ENCODE assay signal across 8 mouse cellular contexts in the genomic region with DNA sequence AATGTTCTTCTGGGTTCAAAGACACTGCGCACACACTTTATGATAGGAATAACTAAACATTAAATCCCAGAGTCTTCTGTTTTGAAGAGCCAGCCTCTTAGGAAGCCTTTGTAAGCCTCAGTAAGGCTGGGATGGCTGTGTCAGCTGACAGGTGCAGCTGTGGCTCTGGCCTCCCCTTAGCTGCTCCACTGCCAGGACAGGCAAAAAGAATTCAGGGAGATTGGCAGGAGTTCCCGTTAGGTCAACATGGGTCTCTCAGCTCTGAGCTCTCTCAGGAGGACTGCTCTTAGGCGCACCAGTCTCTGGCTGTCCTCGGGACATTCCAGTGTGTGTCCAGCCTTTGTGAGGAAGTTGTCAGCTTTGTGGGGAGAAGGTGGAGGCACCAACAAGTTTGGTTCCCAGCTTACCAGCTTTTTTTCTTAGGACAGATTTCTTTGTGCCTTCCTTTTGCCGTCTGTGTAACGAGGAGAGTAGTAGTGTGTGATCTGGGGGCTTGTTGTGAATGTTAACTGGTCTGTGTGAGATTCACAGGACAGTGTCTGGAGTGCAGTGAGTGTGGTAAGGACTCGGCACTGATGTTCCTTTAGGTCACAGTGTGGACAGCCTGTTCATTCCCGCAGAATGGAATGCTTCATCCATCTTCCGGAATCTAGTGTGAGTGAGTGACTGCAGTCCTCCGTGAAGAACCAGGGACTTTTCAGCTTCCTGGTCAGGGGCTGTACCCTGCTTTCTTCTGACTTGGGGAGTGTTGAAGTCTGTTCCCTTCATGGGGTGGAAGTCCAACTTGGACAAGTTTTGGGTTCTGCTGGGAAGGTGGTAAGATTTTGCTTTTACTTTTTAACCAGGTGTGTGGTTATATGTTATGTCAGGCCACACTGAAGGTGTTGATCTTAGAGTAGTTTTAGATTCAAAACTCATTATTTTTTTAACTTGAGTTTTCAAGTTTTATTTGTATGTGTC. TPM values are rescaled to one million over a fixed set of nuclear protein-coding genes. Genes with fewer than 3 reads are reported as not detected.
DNase-seq lines count a peak whose midpoint lies in the region; ATAC-seq lines count a peak whose summit lies in the region.

No protein-coding gene starts in this region.

- intact Hi-C loops in left cerebral cortex, postnatal 4 days (cut with DNase I), result loop anchor here (10.0 kb wide), 1 partner anchor 199 kb away; the partner anchor contains the start of gene Reg4

- ATAC-seq in midbrain, embryonic 16.5 days, result no peak
- no peak; the same call in 1 of the 2 replicates for ATAC-seq in heart, embryonic 13.5 days (ENCODE audit: extremely low read depth, insufficient number of reproducible peaks, low FRiP score, low TSS enrichment)
- ATAC-seq in limb, embryonic 12.5 days (ENCODE audit: insufficient number of reproducible peaks, insufficient read depth, low FRiP score, low TSS enrichment, low read depth), result peak; percentile 60; the same call in 1 of the 2 replicates
- peak; percentile 16; the same call in 1 of the 2 replicates for ATAC-seq in midbrain, embryonic 15.5 days (replicated peaks)

- H3K9me3 ChIP-seq in midbrain, embryonic 10.5 days (replicated peaks), result no peaks in the 10 kb centered on the region
- no peaks in the 10 kb centered on the region for H3K9me3 ChIP-seq in midbrain, embryonic 16.5 days (replicated peaks; ENCODE audit: control insufficient read depth, low read length, poor library complexity, severe bottlenecking)
- no peaks in the 10 kb centered on the region for H3K9me3 ChIP-seq in heart, embryonic 13.5 days
- H3K9me3 ChIP-seq in limb, embryonic 12.5 days, result no peaks in the 10 kb centered on the region
- H3K9me3 ChIP-seq in midbrain, embryonic 15.5 days, result no peaks in the 10 kb centered on the region

- peak overlapping the region; percentile 17; the same call in 1 of the 2 replicates for H3K4me3 ChIP-seq in midbrain, embryonic 10.5 days
- H3K4me3 ChIP-seq in midbrain, embryonic 16.5 days (ENCODE audit: low read depth, low read length), result no peak overlapping the region
- 0 out of 2 replicates have a peak overlapping the region, but pooled peaks have one; percentile 10 for H3K4me3 ChIP-seq in heart, embryonic 13.5 days
- H3K4me3 ChIP-seq in limb, embryonic 12.5 days (replicated peaks), result no peak overlapping the region
- H3K4me3 ChIP-seq in midbrain, embryonic 15.5 days, result no peak overlapping the region

- H3K27me3 ChIP-seq in midbrain, embryonic 10.5 days (ENCODE audit: low read depth, poor library complexity, severe bottlenecking), result 0 out of 2 replicates have a peak, but pooled peaks cover 8% of the 10 kb centered on the region
- H3K27me3 ChIP-seq in midbrain, embryonic 16.5 days (ENCODE audit: control insufficient read depth, insufficient read depth, low read depth, low read length), result no peaks in the 10 kb centered on the region
- no peaks in the 10 kb centered on the region for H3K27me3 ChIP-seq in heart, embryonic 13.5 days (replicated peaks)
- no peaks in the 10 kb centered on the region for H3K27me3 ChIP-seq in limb, embryonic 12.5 days
- no peaks in the 10 kb centered on the region for H3K27me3 ChIP-seq in midbrain, embryonic 15.5 days (replicated peaks)

- peak overlapping the region; percentile 63 for H3K27ac ChIP-seq in midbrain, embryonic 10.5 days (replicated peaks)
- H3K27ac ChIP-seq in midbrain, embryonic 16.5 days (ENCODE audit: low read length), result no peak overlapping the region
- H3K27ac ChIP-seq in heart, embryonic 13.5 days (replicated peaks), result peak overlapping the region; percentile 99
- peak overlapping the region; percentile 83; the same call in 1 of the 2 replicates for H3K27ac ChIP-seq in limb, embryonic 12.5 days
- H3K27ac ChIP-seq in midbrain, embryonic 15.5 days, result no peak overlapping the region

- peaks cover 77% of the 10 kb centered on the region for H3K4me1 ChIP-seq in midbrain, embryonic 10.5 days
- peaks cover 13% of the 10 kb centered on the region for H3K4me1 ChIP-seq in midbrain, embryonic 16.5 days (ENCODE audit: control insufficient read depth, insufficient read depth, low read length)
- H3K4me1 ChIP-seq in heart, embryonic 13.5 days, result peaks cover 89% of the 10 kb centered on the region
- peaks cover 72% of the 10 kb centered on the region for H3K4me1 ChIP-seq in limb, embryonic 12.5 days (replicated peaks)
- H3K4me1 ChIP-seq in midbrain, embryonic 15.5 days, result peaks cover 20% of the 10 kb centered on the region

- H3K9ac ChIP-seq in midbrain, embryonic 16.5 days (ENCODE audit: low read depth, low read length), result no peak overlapping the region
- H3K9ac ChIP-seq in heart, embryonic 13.5 days, result peak overlapping the region; percentile 83
- H3K9ac ChIP-seq in limb, embryonic 12.5 days (replicated peaks), result no peak overlapping the region
- H3K9ac ChIP-seq in midbrain, embryonic 15.5 days, result no peak overlapping the region

- no peak overlapping the region for H3K4me2 ChIP-seq in midbrain, embryonic 16.5 days (ENCODE audit: low read length)
- H3K4me2 ChIP-seq in heart, embryonic 13.5 days, result peak overlapping the region; percentile 70
- peak overlapping the region; percentile 48; the same call in 1 of the 2 replicates for H3K4me2 ChIP-seq in limb, embryonic 12.5 days
- no peak overlapping the region for H3K4me2 ChIP-seq in midbrain, embryonic 15.5 days

- no peaks in the 10 kb centered on the region for H3K36me3 ChIP-seq in midbrain, embryonic 10.5 days
- H3K36me3 ChIP-seq in midbrain, embryonic 16.5 days (ENCODE audit: control insufficient read depth, insufficient read depth, low read length), result no peaks in the 10 kb centered on the region
- no peaks in the 10 kb centered on the region for H3K36me3 ChIP-seq in heart, embryonic 13.5 days
- no peaks in the 10 kb centered on the region for H3K36me3 ChIP-seq in limb, embryonic 12.5 days
- no peaks in the 10 kb centered on the region for H3K36me3 ChIP-seq in midbrain, embryonic 15.5 days (replicated peaks)

- 36% methylated on average over 10 of the region's 10 CpGs for WGBS in midbrain, embryonic 10.5 days
- 33% methylated on average over 10 of the region's 10 CpGs for WGBS in midbrain, embryonic 16.5 days
- 23% methylated on average over 10 of the region's 10 CpGs for WGBS in heart, embryonic 13.5 days
- WGBS in limb, embryonic 12.5 days, result 53% methylated on average over 10 of the region's 10 CpGs
- WGBS in midbrain, embryonic 15.5 days, result 31% methylated on average over 10 of the region's 10 CpGs

- no peak for DNase-seq in midbrain, embryonic 10.5 days (ENCODE audit: low spot score)
- no peak for DNase-seq in frontal cortex, postnatal 36 days (ENCODE audit: low spot score in 2 of 2)
- no peak for DNase-seq in urinary bladder, postnatal 4 days (ENCODE audit: low spot score in 2 of 2)
- DNase-seq in left cerebral cortex, postnatal 4 days, result no peak

RNA-seq across cellular contexts. Expression of gene Notch2, which starts 12.9 kb away (rescaled TPM):
- 16.1 and 16.6 TPM in 2 replicates for polyA plus RNA-seq in midbrain, embryonic 10.5 days (2016; fragmentation: Nextera tagmentation; extraction: Ambion mirVana)
- polyA plus RNA-seq in midbrain, embryonic 16.5 days (2015; fragmentation: Nextera tagmentation; extraction: Ambion mirVana), result 6.6 and 7.0 TPM in 2 replicates
- 11.9 and 12.1 TPM in 2 replicates for polyA plus RNA-seq in heart, embryonic 13.5 days (2015; fragmentation: Nextera tagmentation; extraction: Ambion mirVana)
- polyA plus RNA-seq in limb, embryonic 12.5 days (2016; fragmentation: Nextera tagmentation; extraction: Ambion mirVana), result 35.7 and 41.6 TPM in 2 replicates
- 9.0 and 10.4 TPM in 2 replicates for polyA plus RNA-seq in midbrain, embryonic 15.5 days (2015; fragmentation: Nextera tagmentation; extraction: Ambion mirVana)
- 10 to 100 TPM; 22.4 to 24.4 TPM for total RNA-seq in left cerebral cortex, postnatal 4 days (2021)

Comparison
In these comparisons a context has a peak if more than half of its experiments do, and no peak if none do; other contexts are left out.
1. H3K27ac ChIP-seq: peak in midbrain, embryonic 10.5 days (single experiment), heart, embryonic 13.5 days (single experiment) and limb, embryonic 12.5 days (single experiment); none in midbrain, embryonic 16.5 days (single experiment) and midbrain, embryonic 15.5 days (single experiment).
2. H3K4me3 ChIP-seq: peak in midbrain, embryonic 10.5 days (single experiment) and heart, embryonic 13.5 days (single experiment); none in midbrain, embryonic 16.5 days (single experiment), limb, embryonic 12.5 days (single experiment) and midbrain, embryonic 15.5 days (single experiment).
3. ATAC-seq: peak in limb, embryonic 12.5 days (single experiment) and midbrain, embryonic 15.5 days (single experiment); none in midbrain, embryonic 16.5 days (single experiment) and heart, embryonic 13.5 days (single experiment).
4. H3K4me2 ChIP-seq: peak in heart, embryonic 13.5 days (single experiment) and limb, embryonic 12.5 days (single experiment); none in midbrain, embryonic 16.5 days (single experiment) and midbrain, embryonic 15.5 days (single experiment).